Mouse (Mus musculus): Measurements from ENCODE around the gene Eme1. TPM values are rescaled to one million over a fixed set of nuclear protein-coding genes. Genes with fewer than 3 reads are reported as not detected.

The Eme1 gene
- polyA plus RNA-seq, 1 experiment from 2014 or later = 10.4 TPM

- 39% methylated on average over 4 of the region's 4 CpGs for WGBS (ENCODE audit: insufficient replicate concordance)
- Histone ChIP-seq H3K27me3 (ENCODE audit: control insufficient read depth, insufficient read depth, low read depth, low read length) (no peaks in the 10 kb centered on the region), H3K4me3 (ENCODE audit: low read depth, low read length) (no peak overlapping the region), H3K27ac (ENCODE audit: low read length) (no peak overlapping the region), H3K4me1 (ENCODE audit: control insufficient read depth, low read depth, low read length) (no peaks in the 10 kb centered on the region), H3K9me3 (replicated peaks; ENCODE audit: control insufficient read depth, low read length) (no peaks in the 10 kb centered on the region), H3K4me2 (ENCODE audit: low read depth, low read length) (no peak overlapping the region), H3K9ac (ENCODE audit: low read depth, low read length) (no peak overlapping the region), H3K36me3 (ENCODE audit: control insufficient read depth, insufficient read depth) (no peaks in the 10 kb centered on the region)
- no peak for ATAC-seq (ENCODE audit: low read depth)
Measured at GRCm38 (mm10) chr11:94610744-94611740, 42.7 kb downstream of the Eme1 start.

- Histone ChIP-seq H3K9ac (ENCODE audit: low read depth, low read length) (no peak overlapping the region), H3K36me3 (ENCODE audit: control insufficient read depth, insufficient read depth) (no peaks in the 10 kb centered on the region), H3K27ac (ENCODE audit: low read length) (no peak overlapping the region), H3K4me3 (ENCODE audit: low read depth, low read length) (no peak overlapping the region), H3K4me2 (ENCODE audit: low read depth, low read length) (peak overlapping the region; percentile 63; the same call in 1 of the 2 replicates), H3K27me3 (ENCODE audit: control insufficient read depth, insufficient read depth, low read depth, low read length) (no peaks in the 10 kb centered on the region), H3K9me3 (replicated peaks; ENCODE audit: control insufficient read depth, low read length) (no peaks in the 10 kb centered on the region), H3K4me1 (ENCODE audit: control insufficient read depth, low read depth, low read length) (peaks cover 5% of the 10 kb centered on the region; the same call in 1 of the 2 replicates)
- 66% methylated on average over 11 of the region's 11 CpGs for WGBS (ENCODE audit: insufficient replicate concordance)
- ATAC-seq (ENCODE audit: low read depth) = no peak
Measured at GRCm38 (mm10) chr11:94602356-94602955, 51.3 kb downstream of the Eme1 start.

- Histone ChIP-seq H3K4me2 (ENCODE audit: low read depth, low read length) (peak within 1 kb of the TSS; percentile 63), H3K27me3 (ENCODE audit: control insufficient read depth, insufficient read depth, low read depth, low read length) (no peaks in the 10 kb centered on the region), H3K9me3 (replicated peaks; ENCODE audit: control insufficient read depth, low read length) (no peaks in the 10 kb centered on the region), H3K9ac (ENCODE audit: low read depth, low read length) (peak within 1 kb of the TSS; percentile 51), H3K4me3 (ENCODE audit: low read depth, low read length) (peak within 1 kb of the TSS; percentile 55), H3K4me1 (ENCODE audit: control insufficient read depth, low read depth, low read length) (peaks cover 5% of the 10 kb centered on the region; the same call in 1 of the 2 replicates), H3K36me3 (ENCODE audit: control insufficient read depth, insufficient read depth) (no peaks in the 10 kb centered on the region), H3K27ac (ENCODE audit: low read length) (no peak within 1 kb of the TSS)
- peak; percentile 84 for ATAC-seq (ENCODE audit: low read depth)
- 2% methylated on average over 51 of the region's 52 CpGs for WGBS (ENCODE audit: insufficient replicate concordance)
Measured at GRCm38 (mm10) chr11:94601321-94602281, 52.2 kb downstream of the Eme1 start, which contains the start of gene Acsf2. Gene Acsf2, minus strand, starts transcription at chr11:94601871.

GRCm38 (mm10) chr11:94600447-94600846 is 53.3 kb downstream of the Eme1 start:
- no peak for ATAC-seq (ENCODE audit: low read depth)
- no peak overlapping the region for H3K4me2 ChIP-seq (ENCODE audit: low read depth, low read length)
- 70% methylated on average over 7 of the region's 7 CpGs for WGBS (ENCODE audit: insufficient replicate concordance)

GRCm38 (mm10) chr11:94598437-94599120 is 55.2 kb downstream of the Eme1 start:
- H3K27ac ChIP-seq (ENCODE audit: low read length) = peak overlapping the region; percentile 19; the same call in 1 of the 2 replicates
- no peak overlapping the region; the same call in 1 of the 2 replicates for H3K9ac ChIP-seq (ENCODE audit: low read depth, low read length)
- H3K27me3 ChIP-seq (ENCODE audit: control insufficient read depth, insufficient read depth, low read depth, low read length) = no peaks in the 10 kb centered on the region
- H3K9me3 ChIP-seq (replicated peaks; ENCODE audit: control insufficient read depth, low read length) = no peaks in the 10 kb centered on the region
- H3K4me2 ChIP-seq (ENCODE audit: low read depth, low read length) = no peak overlapping the region
- H3K4me3 ChIP-seq (ENCODE audit: low read depth, low read length) = no peak overlapping the region
- peaks cover 5% of the 10 kb centered on the region; the same call in 1 of the 2 replicates for H3K4me1 ChIP-seq (ENCODE audit: control insufficient read depth, low read depth, low read length)
- ATAC-seq (ENCODE audit: low read depth) = no peak
- WGBS (ENCODE audit: insufficient replicate concordance) = 60% methylated on average over 6 of the region's 6 CpGs
- no peaks in the 10 kb centered on the region for H3K36me3 ChIP-seq (ENCODE audit: control insufficient read depth, insufficient read depth)

More at GRCm38 (mm10) chr11:94600447-94600846, 53.3 kb downstream of the Eme1 start:
- H3K27me3 ChIP-seq (ENCODE audit: control insufficient read depth, insufficient read depth, low read depth, low read length) = no peaks in the 10 kb centered on the region
- no peaks in the 10 kb centered on the region for H3K36me3 ChIP-seq (ENCODE audit: control insufficient read depth, insufficient read depth)
- H3K4me1 ChIP-seq (ENCODE audit: control insufficient read depth, low read depth, low read length) = peaks cover 5% of the 10 kb centered on the region; the same call in 1 of the 2 replicates
- no peaks in the 10 kb centered on the region for H3K9me3 ChIP-seq (replicated peaks; ENCODE audit: control insufficient read depth, low read length)
- H3K27ac ChIP-seq (ENCODE audit: low read length) = no peak overlapping the region
- H3K4me3 ChIP-seq (ENCODE audit: low read depth, low read length) = no peak overlapping the region
- H3K9ac ChIP-seq (ENCODE audit: low read depth, low read length) = no peak overlapping the region

GRCm38 (mm10) chr11:94597319-94597718 is 56.4 kb downstream of the Eme1 start:
- Histone ChIP-seq H3K27me3 (ENCODE audit: control insufficient read depth, insufficient read depth, low read depth, low read length) (no peaks in the 10 kb centered on the region), H3K9ac (ENCODE audit: low read depth, low read length) (no peak overlapping the region), H3K9me3 (replicated peaks; ENCODE audit: control insufficient read depth, low read length) (no peaks in the 10 kb centered on the region), H3K4me2 (ENCODE audit: low read depth, low read length) (no peak overlapping the region), H3K36me3 (ENCODE audit: control insufficient read depth, insufficient read depth) (no peaks in the 10 kb centered on the region), H3K4me1 (ENCODE audit: control insufficient read depth, low read depth, low read length) (peaks cover 5% of the 10 kb centered on the region; the same call in 1 of the 2 replicates), H3K27ac (ENCODE audit: low read length) (no peak overlapping the region), H3K4me3 (ENCODE audit: low read depth, low read length) (no peak overlapping the region)
- ATAC-seq (ENCODE audit: low read depth) = no peak
- WGBS (ENCODE audit: insufficient replicate concordance) = 73% methylated on average over 4 of the region's 4 CpGs

GRCm38 (mm10) chr11:94596311-94596852 is 57.4 kb downstream of the Eme1 start:
- ATAC-seq (ENCODE audit: low read depth) = no peak
- Histone ChIP-seq H3K27me3 (ENCODE audit: control insufficient read depth, insufficient read depth, low read depth, low read length) (no peaks in the 10 kb centered on the region), H3K4me1 (ENCODE audit: control insufficient read depth, low read depth, low read length) (peaks cover 5% of the 10 kb centered on the region; the same call in 1 of the 2 replicates), H3K9me3 (replicated peaks; ENCODE audit: control insufficient read depth, low read length) (no peaks in the 10 kb centered on the region), H3K4me3 (ENCODE audit: low read depth, low read length) (no peak overlapping the region), H3K36me3 (ENCODE audit: control insufficient read depth, insufficient read depth) (no peaks in the 10 kb centered on the region), H3K4me2 (ENCODE audit: low read depth, low read length) (no peak overlapping the region), H3K27ac (ENCODE audit: low read length) (no peak overlapping the region), H3K9ac (ENCODE audit: low read depth, low read length) (no peak overlapping the region)
- WGBS (ENCODE audit: insufficient replicate concordance) = 54% methylated on average over 7 of the region's 7 CpGs

All from liver, embryonic 16.5 days (tissue).